Mouse (Mus musculus) thymus, postnatal 14 days (tissue): ENCODE measurements around the gene Cdh6.
A peak's percentile ranks its signal among the peaks of the same experiment; 100 is the strongest.

Source experiments
- DNase-seq: peaks from one replicate; pipeline ENCODE4 v3.0.0; 2021

The Cdh6 gene

GRCm38 (mm10) chr15:13155418-13155817 is 18.1 kb downstream of the Cdh6 start:
- DNase-seq: no peak

GRCm38 (mm10) chr15:13141983-13142382 is 31.5 kb downstream of the Cdh6 start:
- no peak for DNase-seq

GRCm38 (mm10) chr15:13139662-13140061 is 33.8 kb downstream of the Cdh6 start:
- DNase-seq: no peak

- no peak for DNase-seq
Measured at GRCm38 (mm10) chr15:13137166-13137565, 36.3 kb downstream of the Cdh6 start.

- DNase-seq: no peak
Measured at GRCm38 (mm10) chr15:13134086-13134485, 39.4 kb downstream of the Cdh6 start.

GRCm38 (mm10) chr15:13133370-13133769 is 40.1 kb downstream of the Cdh6 start:
- no peak for DNase-seq

- no peak for DNase-seq
Measured at GRCm38 (mm10) chr15:13132493-13132892, 41.0 kb downstream of the Cdh6 start.

- DNase-seq: no peak
Measured at GRCm38 (mm10) chr15:13130246-13130645, 43.2 kb downstream of the Cdh6 start.

GRCm38 (mm10) chr15:13100341-13100740 is 73.1 kb downstream of the Cdh6 start:
- no peak for DNase-seq

GRCm38 (mm10) chr15:13097861-13098260 is 75.6 kb downstream of the Cdh6 start:
- DNase-seq: no peak

GRCm38 (mm10) chr15:13095406-13095805 is 78.1 kb downstream of the Cdh6 start:
- no peak for DNase-seq

- DNase-seq: no peak
Measured at GRCm38 (mm10) chr15:13094881-13095256, 78.6 kb downstream of the Cdh6 start.

GRCm38 (mm10) chr15:13093954-13094880 is 79.3 kb downstream of the Cdh6 start:
- no peak for DNase-seq

- no peak for DNase-seq
Measured at GRCm38 (mm10) chr15:13092064-13092463, 81.4 kb downstream of the Cdh6 start.

GRCm38 (mm10) chr15:13088504-13089058 is 84.9 kb downstream of the Cdh6 start:
- peak; percentile 3 for DNase-seq

GRCm38 (mm10) chr15:13084746-13085145 is 88.7 kb downstream of the Cdh6 start:
- no peak for DNase-seq

GRCm38 (mm10) chr15:13076908-13077669 is 96.4 kb downstream of the Cdh6 start:
- DNase-seq: no peak

GRCm38 (mm10) chr15:13074047-13074446 is 99.4 kb downstream of the Cdh6 start:
- no peak for DNase-seq

- no peak for DNase-seq
Measured at GRCm38 (mm10) chr15:13068213-13068516, 105.3 kb downstream of the Cdh6 start.

- no peak for DNase-seq
Measured at GRCm38 (mm10) chr15:13067429-13068212, 105.9 kb downstream of the Cdh6 start.

GRCm38 (mm10) chr15:13066765-13067164 is 106.7 kb downstream of the Cdh6 start:
- DNase-seq: no peak

- DNase-seq: no peak
Measured at GRCm38 (mm10) chr15:13063633-13064032, 109.8 kb downstream of the Cdh6 start.

- DNase-seq: no peak
Measured at GRCm38 (mm10) chr15:13057728-13058127, 115.7 kb downstream of the Cdh6 start.
